Mouse (Mus musculus): Measurements from ENCODE around the gene Dmrtc2.

DNA sequence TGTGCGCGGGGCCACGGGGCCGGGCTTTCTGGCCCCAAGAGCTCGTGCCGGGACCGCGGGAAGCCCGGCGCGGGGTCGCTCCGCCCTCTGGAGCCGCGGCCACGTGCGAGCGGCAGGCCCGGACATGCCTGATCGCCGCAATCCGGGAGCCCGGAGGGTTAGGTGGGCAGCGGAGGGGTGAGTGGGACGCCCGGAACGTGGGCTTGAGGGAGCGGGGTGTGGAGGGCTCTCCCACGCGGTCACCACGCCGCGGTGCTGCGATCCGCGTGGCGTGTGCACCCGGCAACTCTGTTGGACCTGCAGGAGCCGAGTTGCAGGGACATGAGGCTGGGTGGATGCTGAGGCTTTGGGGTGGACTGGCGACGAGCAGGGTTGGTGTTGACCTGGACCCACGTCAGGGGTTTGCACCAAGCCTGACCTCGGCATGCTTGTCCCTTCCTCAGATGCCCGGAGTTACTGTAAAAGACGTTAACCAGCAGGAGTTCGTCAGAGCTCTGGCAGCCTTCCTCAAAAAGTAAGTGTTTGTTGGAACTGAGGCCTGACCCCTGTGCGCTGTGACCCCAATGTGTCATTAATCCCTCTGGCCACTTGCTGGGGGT lies 14.9 kb downstream of the Dmrtc2 start:
- TF ChIP-seq CTCF (IDR thresholded peaks at IDR 0.05; ENCODE audit: borderline replicate concordance, insufficient read depth, low read length) = no peak
- TF ChIP-seq POLR2A (IDR thresholded peaks at IDR 0.05; ENCODE audit: low read depth, low read length) = 0 out of 2 replicates have a peak, but pooled peaks have one; percentile 27

Measured in embryonic fibroblast, embryonic 13.5 days (primary cell).